Mouse (Mus musculus) hematopoietic stem cell, adult 5-6 weeks (primary cell): ENCODE data around the gene Tm6sf1. TPM values are rescaled to one million over a fixed set of nuclear protein-coding genes. Genes with fewer than 3 reads are reported as not detected.
A peak's percentile ranks its signal among the peaks of the same experiment; 100 is the strongest.
"Not testable (repeated sequence)": the region's sequence is repeated elsewhere in the genome, so short reads cannot be mapped to it uniquely, and the experiment has no call there.

ENCODE experiments used
- ATAC-seq, 2 experiments: fragments of 125-278 bp in 1 of 2; replicated peaks in 1 of 2; 2 replicates each; pipeline ENCODE4 v1.8.0; 2016 to 2017; ENCODE audit warnings: inconsistent platforms in 2 of 2, mild to moderate bottlenecking in 2 of 2, moderate number of reproducible peaks in 2 of 2, low read depth in 1 of 2, moderate TSS enrichment in 1 of 2; ENCODE audit not compliant: low FRiP score in 2 of 2, poor library complexity in 2 of 2, severe bottlenecking in 2 of 2, insufficient read depth in 1 of 2, low TSS enrichment in 1 of 2
- total RNA-seq: library from RNA; stranded (forward); fragments of 172-1452, 232-1000 nt; gene quantifications from 2 replicates; pipeline ENCODE4 v1.2.3, GENCODE M21; 2017

Gene Tm6sf1
- 109 and 119 TPM in 2 replicates for total RNA-seq

- ATAC-seq = 0 out of 4 replicates have a peak, but pooled peaks have one; percentile 3 to 20
These were observed at the start of gene Tm6sf1 for GRCm38 (mm10) chr7:81858968-81859721. Gene Tm6sf1 (plus strand): TSS chr7:81859001.

GRCm38 (mm10) chr7:81824906-81825305, 33.9 kb upstream of the Tm6sf1 start:
- ATAC-seq = no peak

DNA sequence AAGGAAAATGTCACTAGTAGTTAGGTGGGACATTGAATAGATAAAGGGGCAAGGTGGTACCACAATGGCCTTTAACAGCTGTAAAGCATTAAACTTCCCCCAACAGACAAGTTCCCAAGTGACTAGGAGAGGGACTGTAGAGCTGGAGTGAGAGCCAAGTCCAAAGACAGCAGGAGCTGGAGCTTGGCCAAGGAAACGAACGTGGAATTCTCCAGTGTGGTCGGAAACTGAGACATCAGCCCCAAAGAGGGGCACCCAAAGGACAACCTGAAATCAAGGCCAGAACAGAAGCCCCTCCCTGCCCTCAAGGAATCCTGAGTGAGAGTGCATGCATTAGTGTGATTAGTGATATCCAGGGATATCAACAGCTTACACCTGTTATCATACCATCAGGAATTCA, 33.4 kb upstream of the Tm6sf1 start:
- no peak for ATAC-seq

DNA sequence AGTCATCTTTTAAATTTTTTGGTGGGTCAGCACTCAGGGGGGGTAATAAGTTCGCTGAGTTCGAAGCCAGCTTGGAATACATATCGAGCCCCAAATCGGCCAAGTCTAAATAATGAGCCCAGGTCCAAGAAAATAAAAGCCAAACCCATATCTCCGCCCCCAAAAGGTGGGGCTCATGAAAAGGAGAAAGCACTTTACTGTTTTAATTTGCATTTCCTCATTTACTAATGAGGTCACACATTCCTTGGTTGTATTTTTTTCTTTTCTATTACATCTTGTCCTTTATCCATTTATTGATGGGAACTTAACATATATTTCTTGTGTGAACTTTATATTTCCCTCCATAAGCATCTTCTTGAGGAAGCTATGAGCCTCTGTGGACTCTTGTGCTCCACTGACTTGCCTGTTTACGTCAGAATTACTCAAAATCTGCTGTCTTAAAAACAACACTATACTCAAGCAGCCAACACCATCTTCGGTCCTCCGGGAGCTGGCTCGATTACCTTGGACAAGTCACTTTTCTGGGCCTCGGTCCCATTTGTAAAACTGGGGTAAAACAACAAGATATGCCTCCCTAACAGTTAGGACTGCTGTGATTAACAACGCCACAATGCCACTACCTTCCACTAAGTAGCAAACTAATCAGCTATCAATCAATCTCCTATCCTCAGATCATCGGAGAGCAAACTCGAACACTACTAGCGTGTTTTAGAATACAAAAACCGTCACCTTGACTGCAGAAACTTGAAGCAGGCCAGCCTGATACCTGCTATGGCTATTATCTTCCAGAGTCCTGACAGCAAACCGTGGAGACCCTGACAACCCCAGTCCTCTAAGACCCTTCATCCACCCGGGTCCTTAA, 30.8 kb upstream of the Tm6sf1 start:
- no peak for ATAC-seq

DNA sequence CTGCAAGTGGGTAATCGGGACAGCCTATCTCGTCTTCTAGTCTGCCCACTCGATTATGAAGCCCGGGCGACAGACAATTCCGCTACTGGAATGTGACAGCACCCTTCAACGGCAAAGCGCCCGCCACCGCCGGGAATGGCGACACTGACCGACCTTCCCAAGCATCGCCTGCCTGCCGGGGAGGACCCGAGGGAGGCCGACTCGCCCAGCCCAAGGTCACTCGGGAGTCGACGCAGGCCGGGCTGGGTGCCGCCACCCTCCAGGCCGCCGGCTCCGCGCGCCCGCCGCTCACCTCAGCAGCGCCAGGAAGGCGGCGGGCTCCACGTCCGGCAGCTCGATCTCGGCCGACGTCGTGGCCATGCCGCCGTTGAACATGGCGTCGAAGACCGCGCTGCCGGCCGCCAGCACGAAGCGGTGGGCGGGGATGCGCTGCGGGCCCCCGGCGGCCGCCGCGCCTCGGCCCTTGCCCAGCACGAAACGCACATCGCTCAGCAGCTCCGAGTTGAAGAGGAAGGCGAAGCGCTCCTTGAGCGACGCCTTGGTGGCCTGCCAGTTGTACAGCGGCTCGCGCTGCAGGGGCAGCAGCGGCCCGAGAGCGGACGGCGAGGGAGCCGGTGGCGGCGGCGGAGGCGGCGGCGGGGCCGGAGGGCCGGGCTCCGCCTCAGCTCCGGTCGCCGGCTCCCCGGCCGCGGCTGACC, 30.0 kb upstream of the Tm6sf1 start:
- ATAC-seq = peak; percentile 14 to 31; a peak in 2 of 4 replicates

DNA sequence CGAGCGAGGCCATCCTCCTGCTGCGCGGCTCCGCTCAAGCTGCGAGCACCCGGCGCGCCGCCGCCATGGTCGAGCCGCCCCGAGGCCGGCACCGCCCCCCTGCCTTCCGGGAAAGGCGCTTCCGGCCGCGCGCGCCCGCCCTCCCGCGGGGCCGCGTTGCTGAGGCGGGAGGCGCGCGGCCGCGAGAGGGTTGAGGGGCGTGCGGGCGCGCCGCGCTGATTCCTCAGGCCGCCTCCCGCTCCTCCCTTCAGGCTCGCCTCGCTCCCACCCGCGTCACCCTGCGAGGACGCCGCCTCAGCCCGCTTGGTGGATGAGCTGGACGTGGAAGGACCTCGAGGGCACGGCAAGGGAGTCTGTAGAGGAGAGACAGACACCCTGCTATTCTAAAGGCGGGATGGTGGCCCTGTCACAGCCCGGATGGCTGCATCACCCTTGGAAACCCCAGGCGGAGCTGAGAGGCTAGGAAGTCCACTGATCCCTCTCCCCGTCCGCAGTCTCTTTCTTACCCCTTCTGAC, 29.4 kb upstream of the Tm6sf1 start, which contains the start of gene Btbd1:
Gene Btbd1 (minus strand): TSS at position 53 of the 516 bp plus-strand sequence.
- ATAC-seq = peak; percentile 55 to 78

DNA sequence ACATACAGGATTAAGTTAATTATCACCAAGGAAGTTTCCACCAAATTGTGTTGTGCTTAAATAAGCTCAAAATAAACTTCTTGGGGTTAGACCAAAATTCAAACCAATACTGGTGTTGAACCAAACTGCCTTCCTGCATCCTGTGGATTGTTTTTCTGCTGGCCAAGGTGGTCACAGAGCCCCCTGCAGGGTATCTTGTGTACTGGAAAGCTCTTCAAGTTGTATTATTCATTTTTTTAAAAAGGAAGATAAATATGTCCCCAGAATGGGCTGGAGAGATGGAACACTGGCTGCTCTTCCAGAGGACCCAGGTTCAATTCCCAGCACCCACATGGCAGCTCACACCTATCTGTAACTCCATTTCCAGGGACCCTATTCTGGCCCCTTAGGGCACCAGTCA, 24.0 kb upstream of the Tm6sf1 start:
- 0 out of 4 replicates have a peak, but pooled peaks of 1 of the 2 experiments have one; percentile 46 for ATAC-seq

DNA sequence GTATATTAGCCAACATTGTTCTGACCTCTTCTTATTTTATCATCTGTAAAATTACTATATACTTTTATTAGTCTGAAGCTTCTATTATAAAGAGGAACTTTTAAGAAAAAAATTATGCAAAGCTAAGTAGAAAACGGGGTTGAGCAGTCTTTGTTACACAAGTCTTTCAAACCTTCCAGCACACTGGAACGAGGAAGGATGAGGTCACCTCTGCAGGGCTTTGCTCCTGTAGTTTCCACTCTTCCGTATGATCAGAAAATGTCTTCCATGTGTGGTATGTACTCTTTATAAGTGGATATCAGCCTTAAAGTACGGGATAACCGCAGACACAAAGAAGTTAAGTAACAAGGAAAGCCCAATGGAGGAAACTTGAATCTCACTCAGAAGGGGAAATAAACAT, 23.4 kb upstream of the Tm6sf1 start:
- no peak for ATAC-seq

DNA sequence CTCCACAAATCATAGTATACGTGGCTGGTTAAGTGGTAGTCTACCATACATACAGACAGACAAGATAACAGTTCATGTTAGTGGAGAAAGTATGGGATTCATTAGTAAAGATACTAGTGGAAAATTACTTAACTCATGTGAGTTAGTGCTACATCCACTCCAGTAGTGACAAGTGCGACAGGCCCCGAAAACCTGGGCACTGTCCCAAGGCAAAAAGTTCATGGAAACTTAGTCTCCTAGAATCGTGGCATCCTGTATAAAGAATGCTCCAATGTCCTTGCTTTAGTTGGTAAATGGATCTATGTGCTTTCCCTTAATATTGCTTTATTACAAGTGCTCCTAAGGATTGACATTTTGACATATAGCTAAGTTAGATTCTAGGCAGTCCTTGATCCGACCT, 21.0 kb upstream of the Tm6sf1 start:
- ATAC-seq = not testable (repeated sequence)

GRCm38 (mm10) chr7:81839746-81840145, 19.1 kb upstream of the Tm6sf1 start:
- ATAC-seq = no peak

- no peak for ATAC-seq
These were observed 18.1 kb upstream of the Tm6sf1 start for GRCm38 (mm10) chr7:81840661-81841181.

DNA sequence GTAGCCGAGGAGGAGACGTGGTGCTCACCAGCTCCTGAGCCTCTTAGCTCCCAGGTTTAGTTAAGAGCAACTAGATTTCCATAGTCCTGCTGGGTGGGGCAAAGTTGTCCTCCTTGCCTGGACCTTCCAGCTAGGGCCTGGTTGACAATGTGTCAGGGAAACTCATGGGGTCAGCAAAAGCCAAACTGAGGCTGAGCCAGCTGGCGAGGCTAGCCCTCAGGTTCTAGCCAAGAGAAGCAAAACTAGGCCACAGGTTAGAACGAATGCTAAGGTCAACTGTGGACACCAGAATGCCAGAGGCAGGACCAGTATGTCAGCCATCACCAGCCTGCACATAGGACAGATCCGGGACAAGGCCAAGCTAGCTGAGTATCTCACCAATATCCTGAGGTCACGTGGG, 17.4 kb upstream of the Tm6sf1 start:
- ATAC-seq = no peak

DNA sequence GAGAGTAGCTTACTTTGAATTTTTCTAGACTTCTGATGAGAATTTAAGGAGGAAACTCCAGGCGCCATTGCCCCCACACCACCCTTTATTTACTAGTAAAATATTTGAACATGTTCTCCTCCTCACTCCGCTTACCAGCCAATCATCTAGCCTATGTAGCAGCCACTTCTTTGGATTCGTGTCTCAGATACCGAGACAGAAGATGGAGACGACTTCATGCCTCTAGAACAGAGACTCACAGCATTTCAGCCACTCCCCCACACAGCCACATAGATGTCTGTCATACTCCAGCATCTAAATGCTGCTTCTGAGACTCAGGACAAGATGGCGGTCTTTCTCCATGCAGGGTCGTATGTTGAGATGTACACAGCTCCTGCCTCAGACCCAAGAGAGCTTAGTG, 16.7 kb upstream of the Tm6sf1 start:
- ATAC-seq = no peak

GRCm38 (mm10) chr7:81842998-81843397, 15.8 kb upstream of the Tm6sf1 start:
- ATAC-seq = no peak

GRCm38 (mm10) chr7:81843903-81844302, 14.9 kb upstream of the Tm6sf1 start:
- ATAC-seq = no peak

DNA sequence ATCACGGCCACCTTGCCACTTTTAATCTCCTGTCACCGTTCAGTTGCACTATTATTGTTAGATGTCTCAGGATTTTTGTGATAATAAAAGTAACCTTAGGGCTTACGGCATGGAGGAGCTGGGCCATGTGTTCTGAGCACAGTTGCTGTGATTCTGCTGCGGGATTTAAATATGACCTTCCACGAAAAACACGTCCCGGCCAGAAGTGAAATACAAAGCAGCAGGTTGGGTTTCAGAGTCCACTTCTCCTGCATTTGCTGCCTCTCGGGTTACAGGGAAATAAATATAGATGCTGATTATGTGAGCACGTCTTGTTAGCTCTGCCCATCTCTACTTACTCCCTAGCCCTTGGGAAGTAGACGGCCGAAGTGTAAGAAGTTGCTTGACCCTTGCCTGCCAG, 14.0 kb upstream of the Tm6sf1 start:
- no peak for ATAC-seq

GRCm38 (mm10) chr7:81845313-81845712, 13.5 kb upstream of the Tm6sf1 start:
- no peak for ATAC-seq
